Mouse (Mus musculus) MEL (cell line): ENCODE results near the gene Srsf2. TPM values are rescaled to one million over a fixed set of nuclear protein-coding genes. Genes with fewer than 3 reads are reported as not detected.

Source experiments
- DNase-seq: peaks from one replicate; pipeline ENCODE4 v3.0.0; 2011; ENCODE audit warnings: low read depth, low spot score
- H3K27ac ChIP-seq: 2 replicates; pipeline ENCODE4 v1.5.1; 2012; ENCODE audit warnings: low read depth, mild to moderate bottlenecking, control low read depth, low read length, moderate library complexity; ENCODE audit not compliant: control insufficient read depth
- H3K27me3 ChIP-seq, 2 experiments: fragments of 150-350 bp in 1 of 2; sonication (generic) in 1 of 2; 2 replicates each; pipeline ENCODE4 v1.6.1; 2012; ENCODE audit warnings: low read length in 2 of 2, mild to moderate bottlenecking in 2 of 2, improper control_type of control experiment in 1 of 2, moderate library complexity in 1 of 2; ENCODE audit not compliant: insufficient read depth in 2 of 2, control insufficient read depth in 1 of 2
- H3K36me3 ChIP-seq, 2 experiments: 2 replicates each; pipeline ENCODE4 v1.6.1; 2012 to 2014; ENCODE audit warnings: low read length in 2 of 2, improper control_type of control experiment in 1 of 2, inconsistent platforms in 1 of 2, mild to moderate bottlenecking in 1 of 2; ENCODE audit not compliant: insufficient read depth in 2 of 2, control insufficient read depth in 1 of 2
- H3K4me1 ChIP-seq, 2 experiments: fragments of 150-350 bp in 1 of 2; sonication (generic) in 1 of 2; 2 replicates each; pipeline ENCODE4 v1.6.1; 2012; ENCODE audit warnings: low read length in 2 of 2, improper control_type of control experiment in 1 of 2, mild to moderate bottlenecking in 1 of 2; ENCODE audit not compliant: insufficient read depth in 2 of 2, control insufficient read depth in 1 of 2
- H3K4me3 ChIP-seq, 2 experiments: fragments of 150-350 bp in 1 of 2; sonication (generic) in 1 of 2; 2 replicates each; pipeline ENCODE4 v1.5.1; 2012; ENCODE audit warnings: low read depth in 2 of 2, low read length in 2 of 2, mild to moderate bottlenecking in 2 of 2, moderate library complexity in 2 of 2, control low read depth in 1 of 2, improper control_type of control experiment in 1 of 2; ENCODE audit not compliant: control insufficient read depth in 1 of 2, insufficient read depth in 1 of 2
- H3K79me2 ChIP-seq: 2 replicates; pipeline ENCODE4 v1.6.1; 2012; ENCODE audit warnings: mild to moderate bottlenecking, low read length, moderate library complexity; ENCODE audit not compliant: control insufficient read depth, poor library complexity, insufficient read depth
- H3K9ac ChIP-seq: 2 replicates; pipeline ENCODE4 v1.6.1; 2012; ENCODE audit warnings: low read depth, mild to moderate bottlenecking, control low read depth, low read length, moderate library complexity; ENCODE audit not compliant: control insufficient read depth, poor library complexity, severe bottlenecking
- H3K9me3 ChIP-seq: fragments of 150-350 bp; sonication (generic); replicated peaks from 2 replicates; pipeline ENCODE4 v1.6.1; 2012; ENCODE audit warnings: mild to moderate bottlenecking, low read length, improper control_type of control experiment, moderate library complexity; ENCODE audit not compliant: insufficient read depth
- BHLHE40 ChIP-seq: IDR thresholded peaks from 2 replicates; pipeline ENCODE4 v1.6.1; 2012; ENCODE audit warnings: low read depth, mild to moderate bottlenecking, inconsistent platforms, low read length, improper control_type of control experiment, borderline replicate concordance
- CHD2 ChIP-seq: IDR thresholded peaks from 2 replicates; pipeline ENCODE4 v1.6.1; 2011; ENCODE audit warnings: low read length, improper control_type of control experiment
- CTCF ChIP-seq, 3 experiments: IDR thresholded peaks in 2 of 3; conservative IDR thresholded peaks in 1 of 3; 2 replicates each; pipeline ENCODE4 v1.5.1; 2011 to 2012; ENCODE audit warnings: low read length in 3 of 3, low read depth in 2 of 3, mild to moderate bottlenecking in 2 of 3, improper control_type of control experiment in 1 of 3, inconsistent platforms in 1 of 3, mixed read lengths in 1 of 3, moderate library complexity in 1 of 3; ENCODE audit not compliant: control insufficient read depth in 1 of 3, insufficient read depth in 1 of 3, poor library complexity in 1 of 3, severe bottlenecking in 1 of 3
- E2F4 ChIP-seq: IDR thresholded peaks from 2 replicates; pipeline ENCODE4 v1.6.1; 2011; ENCODE audit warnings: low read depth, low read length, improper control_type of control experiment, borderline replicate concordance
- ELF1 ChIP-seq: IDR thresholded peaks from 2 replicates; pipeline ENCODE4 v1.6.1; 2014; ENCODE audit warnings: low read depth, mild to moderate bottlenecking, inconsistent platforms, low read length, improper control_type of control experiment, moderate library complexity
- EP300 ChIP-seq, 2 experiments: IDR thresholded peaks; 2 replicates each; pipeline ENCODE4 v1.6.1; 2011; ENCODE audit warnings: improper control_type of control experiment in 2 of 2, low read length in 2 of 2, low read depth in 1 of 2, mild to moderate bottlenecking in 1 of 2
- GABPA ChIP-seq: IDR thresholded peaks from 2 replicates; pipeline ENCODE4 v1.6.1; 2012; ENCODE audit warnings: low read depth, mild to moderate bottlenecking, inconsistent platforms, low read length, improper control_type of control experiment, moderate library complexity
- GATA1 ChIP-seq: IDR thresholded peaks from 2 replicates; pipeline ENCODE4 v1.6.1; 2011; ENCODE audit warnings: low read depth, low read length, improper control_type of control experiment
- JUND ChIP-seq: IDR thresholded peaks from 2 replicates; pipeline ENCODE4 v1.6.1; 2011; ENCODE audit warnings: low read depth, mild to moderate bottlenecking, improper control_type of control experiment, low read length
- KAT2A ChIP-seq: conservative IDR thresholded peaks from 2 replicates; pipeline ENCODE4 v1.6.1; 2012; ENCODE audit warnings: low read depth, low read length, improper control_type of control experiment, inconsistent platforms
- MAFK ChIP-seq: IDR thresholded peaks from 2 replicates; pipeline ENCODE4 v1.6.1; 2011; ENCODE audit warnings: low read depth, mild to moderate bottlenecking, low read length, improper control_type of control experiment, borderline replicate concordance
- MYB ChIP-seq: IDR thresholded peaks from 2 replicates; pipeline ENCODE4 v1.6.1; 2011; ENCODE audit warnings: mild to moderate bottlenecking, low read depth, low read length, improper control_type of control experiment
- MYC ChIP-seq: IDR thresholded peaks from 2 replicates; pipeline ENCODE4 v1.6.1; 2011; ENCODE audit warnings: low read depth, mild to moderate bottlenecking, low read length, improper control_type of control experiment, moderate library complexity
- NELFE ChIP-seq: IDR thresholded peaks from 2 replicates; pipeline ENCODE4 v1.6.1; 2011; ENCODE audit warnings: low read depth, low read length, improper control_type of control experiment
- POLR2AphosphoS2 ChIP-seq: IDR thresholded peaks from 2 replicates; pipeline ENCODE4 v1.6.1; 2011; ENCODE audit warnings: low read length, improper control_type of control experiment
- RAD21 ChIP-seq: IDR thresholded peaks from 2 replicates; pipeline ENCODE4 v1.6.1; 2011; ENCODE audit warnings: mild to moderate bottlenecking, low read depth, low read length, improper control_type of control experiment
- UBTF ChIP-seq: IDR thresholded peaks from 2 replicates; pipeline ENCODE4 v1.6.1; 2012; ENCODE audit warnings: low read depth, mild to moderate bottlenecking, inconsistent platforms, low read length, improper control_type of control experiment, moderate library complexity, borderline replicate concordance; ENCODE audit not compliant: insufficient read depth
- USF1 ChIP-seq: IDR thresholded peaks from 2 replicates; pipeline ENCODE4 v1.6.1; 2014; ENCODE audit warnings: low read depth, mild to moderate bottlenecking, inconsistent platforms, low read length, improper control_type of control experiment, moderate library complexity
- ZC3H11A ChIP-seq: IDR thresholded peaks from 2 replicates; pipeline ENCODE4 v1.6.1; 2012; ENCODE audit warnings: low read depth, mild to moderate bottlenecking, inconsistent platforms, low read length, improper control_type of control experiment
- ZMIZ1 ChIP-seq: IDR thresholded peaks from 2 replicates; pipeline ENCODE4 v1.6.1; 2012; ENCODE audit warnings: low read depth, mild to moderate bottlenecking, inconsistent platforms, low read length, improper control_type of control experiment, moderate library complexity
- ZNF384 ChIP-seq: IDR thresholded peaks from 2 replicates; pipeline ENCODE4 v1.6.1; 2012; ENCODE audit warnings: low read depth, mild to moderate bottlenecking, inconsistent platforms, low read length, improper control_type of control experiment
- polyA plus RNA-seq, 2 experiments: library from polyadenylated mRNA; stranded (reverse) in 1 of 2; unstranded in 1 of 2; fragments of >175 nt in 1 of 2; fragments of >200 nt in 1 of 2; gene quantifications; 2 replicates each; pipeline versions ENCODE4 v1.2.1 to v1.2.4; 2012; ENCODE audit warnings: low replicate concordance in 2 of 2, low read depth in 1 of 2; ENCODE audit not compliant: insufficient read length in 2 of 2, insufficient read depth in 1 of 2, missing spikeins in 1 of 2
- total RNA-seq: library from RNA; depleted of rRNA; stranded (reverse); fragments of 300-350 nt; gene quantifications from 2 replicates; pipeline ENCODE4 v1.2.3, GENCODE M21; 2012

The Srsf2 gene
- total and polyA plus RNA-seq, 3 experiments = 257 to 1,128 (median 453) TPM

DNA sequence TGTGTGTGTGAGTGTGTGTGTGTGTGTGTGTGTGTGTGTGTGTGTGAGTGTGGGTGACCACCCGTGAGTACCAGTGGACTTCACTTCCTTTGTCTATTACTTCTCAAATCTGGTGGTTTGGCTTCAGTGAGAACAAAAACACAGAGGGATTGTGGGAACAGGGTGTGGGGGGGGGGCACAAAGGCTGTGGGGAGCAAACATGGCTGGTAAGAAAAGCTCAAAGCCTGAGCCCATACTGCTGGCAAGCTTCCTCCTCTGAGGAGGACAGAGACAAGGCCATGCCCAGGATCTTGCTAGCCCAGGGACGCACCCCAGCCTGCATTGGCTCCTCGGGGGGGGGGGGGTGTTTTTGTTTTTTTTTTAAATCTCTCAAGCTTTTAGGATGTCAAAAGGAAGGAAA, 45.4 kb downstream of the Srsf2 start:
- Histone ChIP-seq H3K9ac (no peak overlapping the region), H3K79me2 (no peaks in the 10 kb centered on the region), H3K27ac (no peak overlapping the region), H3K9me3 (no peaks in the 10 kb centered on the region), H3K4me3 (no peak overlapping the region)
- TF ChIP-seq UBTF = no peak
- no peak for TF ChIP-seq E2F4
- no peak for TF ChIP-seq MYB
- no peak for TF ChIP-seq ELF1
- no peak for TF ChIP-seq USF1
- no peak for TF ChIP-seq ZNF384
- no peak for TF ChIP-seq NELFE
- no peak for TF ChIP-seq MYC
- TF ChIP-seq BHLHE40 = no peak
- TF ChIP-seq CTCF (IDR thresholded peaks at IDR 0.05 in 2 of 3, conservative IDR thresholded peaks at IDR 0.05 in 1 of 3; ENCODE audit: control insufficient read depth in 1 of 3, insufficient read depth in 1 of 3, low read depth in 2 of 3, low read length in 3 of 3, poor library complexity in 1 of 3, severe bottlenecking in 1 of 3) = no peak
- TF ChIP-seq ZMIZ1 = no peak
- no peak for TF ChIP-seq KAT2A
- no peak for TF ChIP-seq EP300 (IDR thresholded peaks at IDR 0.05; ENCODE audit: low read depth in 1 of 2, low read length in 2 of 2)
- no peak for TF ChIP-seq GATA1
- no peak for TF ChIP-seq JUND
- TF ChIP-seq, all 39 proteins: peak for 0
- Histone ChIP-seq H3K27me3 (no peaks in the 10 kb centered on the region), H3K36me3 (no peaks in the 10 kb centered on the region), H3K4me1 (no peaks in the 10 kb centered on the region)
- no peak for DNase-seq

DNA sequence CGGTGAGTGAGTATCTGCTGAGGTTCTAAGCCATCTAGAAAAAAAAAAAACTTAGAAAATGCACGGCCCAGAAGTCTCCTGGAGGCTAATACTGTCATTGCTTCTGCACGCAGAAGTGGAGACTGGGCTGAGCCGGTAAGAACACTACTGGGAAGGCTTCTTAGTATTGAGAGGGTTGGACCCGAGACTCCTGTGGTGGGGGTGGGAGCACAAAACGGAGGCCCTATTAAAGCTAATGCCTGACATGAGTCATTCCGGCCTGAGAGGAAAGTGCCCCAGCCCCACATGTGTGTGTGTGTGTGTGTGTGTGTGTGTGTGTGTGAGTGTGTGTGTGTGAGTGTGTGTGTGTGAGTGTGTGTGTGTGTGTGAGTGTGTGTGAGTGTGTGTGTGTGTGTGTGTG, 45.8 kb downstream of the Srsf2 start:
- no peak overlapping the region for H3K9ac ChIP-seq
- no peak overlapping the region for H3K4me3 ChIP-seq
- DNase-seq = no peak
- H3K4me1 ChIP-seq = no peaks in the 10 kb centered on the region
- H3K79me2 ChIP-seq = no peaks in the 10 kb centered on the region
- H3K36me3 ChIP-seq = no peaks in the 10 kb centered on the region
- no peak overlapping the region for H3K27ac ChIP-seq
- no peak for TF ChIP-seq CHD2
- TF ChIP-seq EP300 (IDR thresholded peaks at IDR 0.05; ENCODE audit: low read depth in 1 of 2, low read length in 2 of 2) = no peak
- TF ChIP-seq MAFK = no peak
- no peak for TF ChIP-seq POLR2AphosphoS2
- no peak for TF ChIP-seq USF1
- TF ChIP-seq GABPA = no peak
- TF ChIP-seq RAD21 = no peak
- no peak for TF ChIP-seq ZC3H11A
- no peaks in the 10 kb centered on the region for H3K27me3 ChIP-seq
- H3K9me3 ChIP-seq = no peaks in the 10 kb centered on the region
